Mouse (Mus musculus) kidney, postnatal 36 days (tissue): ENCODE results near the gene Gm20388.
A peak's percentile ranks its signal among the peaks of the same experiment; 100 is the strongest.

Experiments used
- DNase-seq, 2 experiments: peaks; one replicate each; pipeline ENCODE4 v3.0.0; 2021 to 2022; ENCODE audit warnings: mixed read lengths in 2 of 2

Gm20388 gene

DNA sequence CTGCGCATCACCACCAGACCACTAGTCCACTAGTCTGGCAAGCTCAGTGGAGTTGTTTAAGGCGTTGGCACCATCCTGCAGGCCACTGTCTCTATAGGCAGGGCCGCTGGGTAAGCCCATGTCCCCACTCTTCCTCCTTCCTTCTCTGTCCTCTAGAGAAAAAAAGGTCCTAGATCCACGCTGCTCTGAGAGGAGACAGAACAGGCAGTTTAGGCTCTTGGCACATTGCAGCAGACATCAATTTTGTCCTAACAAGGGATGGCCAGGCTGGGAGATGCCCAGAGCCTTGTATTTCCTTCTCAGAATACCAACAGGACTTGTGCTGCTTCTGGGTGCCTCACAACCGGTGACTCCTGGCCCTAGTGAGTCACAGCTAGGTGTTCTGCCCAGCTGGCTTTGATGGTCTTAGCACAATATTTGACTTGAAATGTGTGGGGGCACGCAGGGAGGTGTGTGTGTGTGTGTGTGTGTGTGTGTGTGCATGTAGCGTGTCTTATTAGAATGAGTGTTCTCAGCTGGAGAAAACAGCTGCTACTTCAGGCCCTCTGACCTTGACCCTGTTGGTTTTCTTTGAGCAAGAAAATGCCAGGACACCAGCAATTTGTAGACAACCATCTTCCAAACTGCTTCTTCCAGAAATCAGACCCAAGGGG, 1967.3 kb downstream of the Gm20388 start:
- no peak for DNase-seq

DNA sequence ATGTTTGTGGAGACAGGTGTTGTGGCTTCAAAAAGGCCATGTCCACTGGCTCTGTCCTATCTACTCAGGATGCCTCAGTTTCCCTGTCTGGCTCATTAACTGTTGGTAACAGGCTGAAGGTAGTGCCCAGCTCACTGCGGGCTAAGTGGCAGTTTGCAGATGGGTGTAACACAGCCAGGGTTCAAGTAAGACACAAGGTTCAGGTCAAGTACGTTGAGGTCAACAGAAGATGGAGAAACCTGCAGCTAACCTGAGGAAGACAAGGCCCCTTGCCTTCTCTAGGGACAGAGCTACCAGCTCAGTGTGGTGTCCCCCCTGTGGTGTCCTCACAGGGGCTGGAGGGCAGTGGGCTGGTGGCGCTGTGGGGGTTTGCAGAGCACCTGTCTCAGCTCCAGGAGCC, 1969.1 kb downstream of the Gm20388 start:
- no peak for DNase-seq

DNA sequence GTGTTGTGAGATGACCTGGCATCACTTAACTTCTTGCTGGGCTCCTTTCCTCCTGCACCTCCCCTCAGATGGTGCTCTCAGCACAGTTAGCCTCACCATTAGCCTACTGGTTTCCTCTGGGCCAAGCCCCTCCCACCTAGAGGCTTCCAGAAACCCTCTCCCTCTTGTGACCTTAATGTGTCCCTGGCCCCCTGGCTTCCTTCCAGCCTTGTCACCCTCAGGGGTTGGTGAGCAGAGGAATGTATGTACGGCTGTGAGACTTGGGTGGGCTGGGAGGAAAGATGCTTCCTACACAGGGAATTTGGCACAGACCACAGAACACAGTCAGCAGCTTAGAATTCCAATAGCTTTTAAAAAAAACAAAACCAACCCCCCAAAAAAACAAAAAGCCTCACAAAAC, 1970.2 kb downstream of the Gm20388 start:
- peak; percentile 27 to 40 for DNase-seq

DNA sequence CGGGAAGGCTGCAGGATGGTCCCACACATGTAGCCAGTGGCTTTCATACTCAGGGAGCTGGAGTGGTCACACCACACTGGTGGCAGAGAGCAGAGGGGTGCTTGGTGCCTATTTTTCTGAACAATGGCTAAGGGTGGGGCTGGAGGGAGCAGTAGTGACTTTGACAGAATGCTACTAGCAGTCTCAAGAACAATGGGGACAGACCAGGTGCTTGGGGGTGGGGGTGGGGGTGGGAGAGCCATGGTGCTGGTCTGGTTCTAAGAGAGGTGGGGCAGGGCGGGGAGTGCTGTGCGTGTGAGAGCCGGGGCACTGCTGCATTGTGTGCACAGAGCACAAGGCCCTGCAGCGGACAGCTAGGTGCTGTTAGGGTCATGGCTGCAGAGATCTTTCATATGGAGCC, 1971.3 kb downstream of the Gm20388 start:
- DNase-seq: no peak

DNA sequence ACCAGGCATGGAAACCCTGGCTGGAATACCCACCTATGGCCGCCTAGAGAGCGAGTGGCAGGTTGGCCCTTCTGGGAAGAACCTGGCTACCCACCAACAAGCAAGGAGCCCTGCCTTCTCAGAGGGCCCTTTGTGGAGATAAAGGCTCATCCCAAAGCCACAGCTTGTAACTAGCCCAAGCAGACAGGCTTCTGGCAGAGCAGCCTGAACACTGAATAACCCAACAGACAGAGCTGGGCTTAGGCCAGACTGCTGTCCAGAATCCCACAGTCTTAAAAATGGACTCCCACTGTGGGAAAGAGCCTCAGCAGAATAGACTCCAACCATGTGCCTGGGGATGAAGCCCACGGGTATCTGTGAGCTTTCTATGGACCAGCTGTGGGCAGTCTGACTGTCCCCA, 1973.5 kb downstream of the Gm20388 start:
- DNase-seq: no peak

DNA sequence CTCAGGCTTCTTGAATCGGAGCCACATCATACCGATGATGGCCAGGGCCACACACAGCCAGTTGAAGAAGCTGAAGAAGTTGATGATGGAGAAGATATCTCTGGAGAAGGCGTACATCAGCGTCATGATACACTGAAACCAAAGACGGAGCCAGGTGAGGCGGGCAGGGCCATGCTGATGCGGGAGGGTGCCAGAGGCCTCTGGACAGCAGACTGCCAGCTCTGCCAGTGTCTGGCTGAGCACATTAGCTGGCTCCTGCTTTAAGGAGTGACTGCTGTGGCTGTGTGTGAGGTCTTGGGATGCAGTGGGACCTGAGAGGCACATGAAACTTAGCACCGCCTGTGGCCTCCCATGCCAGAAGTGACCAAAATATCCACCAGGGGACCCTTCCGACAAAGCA, 1974.4 kb downstream of the Gm20388 start:
- DNase-seq: no peak

DNA sequence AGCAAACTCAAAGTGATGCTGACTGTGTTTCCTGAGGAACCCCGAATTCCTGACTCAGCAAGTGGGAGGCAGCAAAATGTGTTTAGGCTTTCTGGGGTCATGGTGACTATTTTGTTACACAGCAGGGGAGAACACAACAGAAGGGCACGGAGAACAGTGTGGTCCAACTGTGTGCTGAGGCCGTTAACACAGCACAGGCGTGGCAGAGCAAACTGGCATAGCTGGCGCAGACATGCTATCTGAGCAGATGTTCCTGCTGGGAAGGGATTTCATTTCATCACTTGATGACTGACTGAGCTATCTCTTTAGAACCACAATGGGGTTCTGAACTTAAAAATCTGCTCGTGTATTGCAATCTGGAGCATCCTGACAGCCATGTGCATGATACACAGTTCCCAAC, 1974.8 kb downstream of the Gm20388 start:
- no peak for DNase-seq

DNA sequence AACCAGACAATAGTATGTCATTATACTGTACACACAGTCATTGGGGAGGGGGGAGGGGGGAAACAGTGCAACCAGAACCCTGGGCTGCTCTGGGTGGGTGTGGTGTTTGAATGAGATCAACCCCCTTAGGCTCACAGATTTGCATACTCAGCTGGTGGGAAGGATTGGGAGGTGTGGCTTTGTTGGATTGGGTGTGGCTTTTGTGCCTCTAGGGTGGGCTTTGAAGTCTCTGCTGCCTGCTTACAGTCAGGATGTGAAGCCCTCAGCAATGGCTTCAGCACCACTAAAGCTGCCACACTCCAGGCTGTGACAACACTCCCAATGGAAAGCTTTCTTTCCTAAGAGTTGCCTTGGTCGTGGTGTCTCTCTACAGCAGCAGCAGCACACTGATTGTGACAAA, 1976.9 kb downstream of the Gm20388 start:
- DNase-seq: no peak

DNA sequence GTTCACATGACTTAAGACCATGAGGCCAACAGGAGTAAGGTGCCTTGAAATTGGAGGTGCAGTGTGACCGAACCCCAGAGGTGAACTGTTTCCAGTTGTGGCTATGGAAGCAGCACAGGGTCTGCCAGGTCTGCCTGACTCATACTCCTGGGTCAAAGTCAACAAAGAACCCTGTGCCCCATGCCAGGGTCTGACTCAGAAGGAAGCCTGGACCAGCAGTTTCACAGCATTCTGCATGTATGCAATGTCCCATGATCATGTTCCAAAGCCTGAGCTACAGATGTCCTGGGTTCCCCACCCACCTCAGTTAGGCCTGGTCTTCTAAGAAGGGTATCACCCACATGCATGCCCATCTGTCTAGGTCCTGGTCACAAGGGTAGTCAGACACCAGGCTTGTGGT, 1978.7 kb downstream of the Gm20388 start:
- no peak for DNase-seq

DNA sequence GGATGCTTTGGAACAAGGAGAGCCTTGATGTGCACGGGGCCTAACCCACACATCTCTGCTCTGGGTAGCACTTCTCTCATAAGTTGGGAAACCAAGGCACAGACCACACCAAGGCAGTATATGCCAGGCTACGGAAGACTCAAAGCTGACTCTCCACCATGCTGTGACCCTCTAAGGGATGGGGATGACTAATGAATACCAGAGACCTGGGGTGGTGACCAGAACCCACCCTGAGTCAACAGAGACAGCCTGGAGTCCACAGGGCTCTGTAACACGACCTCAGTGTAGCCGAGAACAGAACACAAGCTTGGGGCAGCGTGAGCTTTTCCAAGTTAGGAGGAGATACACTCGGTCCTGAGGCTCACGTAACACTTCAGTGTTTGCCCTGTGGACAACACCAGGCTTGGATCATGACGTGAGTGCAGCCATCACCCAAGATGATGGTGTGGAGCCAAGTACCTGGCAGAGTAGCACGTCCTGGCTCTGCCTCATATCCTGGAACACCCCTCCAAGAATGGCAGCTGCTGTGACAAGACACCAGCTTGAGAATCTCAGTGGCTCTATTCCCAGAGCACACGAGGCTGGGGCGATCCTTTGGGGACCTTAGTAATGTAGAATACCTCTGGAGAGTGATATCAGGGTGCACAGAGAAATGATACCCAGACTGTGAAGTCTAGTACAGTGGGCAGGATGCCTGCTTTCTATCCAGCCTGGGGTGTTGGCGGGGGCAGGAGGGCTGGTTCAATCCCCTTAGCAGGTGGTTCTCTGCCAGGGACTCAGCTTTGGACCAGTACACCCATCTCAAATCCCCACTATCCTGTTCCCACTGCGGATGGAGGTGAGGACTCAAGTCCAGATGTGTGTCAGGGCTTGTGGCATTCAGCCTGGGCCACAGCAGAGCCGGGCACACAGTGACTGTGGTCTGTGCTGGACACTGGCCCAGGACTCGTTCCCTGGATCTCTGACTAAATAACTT, 1979.5 kb downstream of the Gm20388 start:
- no peak for DNase-seq

DNA sequence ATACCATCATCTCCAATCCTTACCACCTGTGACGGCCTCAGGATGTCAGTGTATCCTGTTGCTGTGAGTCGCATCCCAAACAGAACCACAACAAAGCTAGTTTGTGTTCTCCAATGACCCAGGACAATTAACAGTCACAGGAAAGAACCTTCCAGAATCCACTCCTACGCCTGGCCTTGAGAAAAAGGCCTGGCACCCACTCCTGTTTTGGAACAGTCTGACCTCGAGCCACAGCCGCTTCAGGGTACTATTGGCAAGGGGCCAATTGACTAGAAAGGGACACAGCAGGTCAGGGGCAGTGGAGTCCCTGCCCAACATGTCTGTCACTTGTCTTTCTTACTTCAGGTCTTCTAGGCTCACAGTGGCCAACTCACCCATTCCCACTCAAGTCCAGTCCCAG, 1982.2 kb downstream of the Gm20388 start:
- no peak for DNase-seq

DNA sequence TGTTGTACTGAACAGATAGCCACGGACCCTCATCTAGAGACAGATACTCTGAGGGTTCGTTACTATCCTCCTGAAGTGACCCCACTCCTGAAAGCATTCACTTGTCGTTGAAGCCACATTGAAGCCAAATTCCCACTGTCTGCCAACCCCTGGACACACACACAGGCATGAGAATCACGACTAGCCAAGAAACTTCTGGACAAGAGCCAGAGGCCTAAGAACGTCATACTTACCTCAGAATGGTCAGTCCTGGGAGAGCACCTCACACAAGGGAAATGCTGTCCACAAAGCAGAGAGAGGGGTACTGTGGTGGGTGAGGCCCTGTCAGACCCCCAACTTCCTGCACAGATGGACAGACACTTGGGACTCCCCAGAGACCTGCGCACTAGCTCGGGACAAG, 1985.3 kb downstream of the Gm20388 start:
- peak in 1 of 2 experiments; percentile 28 for DNase-seq

DNA sequence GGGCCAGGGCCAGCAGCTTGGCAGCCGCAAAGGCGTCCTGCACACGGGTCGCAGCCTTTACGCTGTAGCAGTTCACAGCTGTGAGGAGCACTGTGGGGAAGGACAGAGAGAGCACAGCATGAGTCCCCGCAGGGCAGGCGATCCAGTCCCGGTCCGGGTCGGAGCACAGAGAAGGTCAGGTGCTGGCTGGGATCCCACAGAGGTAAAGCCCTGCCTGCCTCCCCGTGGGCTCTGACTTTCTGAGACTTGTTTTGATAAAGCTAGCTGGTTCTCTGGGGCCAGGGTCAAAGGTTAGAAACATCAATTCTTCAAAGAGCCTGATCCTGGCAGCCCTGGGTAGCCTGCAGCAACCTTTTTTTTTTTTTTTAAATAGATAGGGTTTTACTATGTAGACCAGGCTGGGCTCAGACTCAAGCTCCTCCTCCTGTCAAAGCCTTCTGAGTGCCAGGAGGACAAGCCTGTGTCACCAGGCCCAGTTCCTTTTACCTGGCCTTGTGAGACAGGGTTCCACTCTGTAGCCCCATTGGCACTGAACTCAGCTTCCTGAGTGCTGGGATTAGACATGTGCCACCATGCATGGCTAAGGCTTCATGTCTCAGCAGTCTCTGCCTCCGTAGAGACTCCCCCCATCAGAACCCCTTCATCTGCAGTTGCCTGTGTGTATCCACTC, 1986.0 kb downstream of the Gm20388 start:
- peak; percentile 51 to 53 for DNase-seq

DNA sequence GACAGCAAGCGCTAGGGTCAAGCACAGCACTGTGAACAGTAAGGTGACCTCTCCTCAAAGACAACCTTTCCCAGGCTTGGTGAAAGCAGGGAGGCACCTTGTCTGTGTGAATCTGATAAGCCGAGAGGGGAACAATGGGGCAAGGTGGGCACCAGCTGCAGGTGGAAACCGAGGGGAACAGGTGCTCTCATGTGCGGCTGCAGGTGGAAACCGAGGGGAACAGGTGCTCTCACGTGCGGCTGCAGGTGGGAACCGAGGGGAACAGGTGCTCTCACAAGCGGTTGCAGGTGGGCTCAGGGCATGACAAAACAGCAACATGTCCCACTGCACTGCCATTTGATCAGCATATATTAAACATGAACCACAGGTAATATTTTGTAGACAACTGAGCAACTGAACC, 1986.6 kb downstream of the Gm20388 start:
- DNase-seq: no peak

DNA sequence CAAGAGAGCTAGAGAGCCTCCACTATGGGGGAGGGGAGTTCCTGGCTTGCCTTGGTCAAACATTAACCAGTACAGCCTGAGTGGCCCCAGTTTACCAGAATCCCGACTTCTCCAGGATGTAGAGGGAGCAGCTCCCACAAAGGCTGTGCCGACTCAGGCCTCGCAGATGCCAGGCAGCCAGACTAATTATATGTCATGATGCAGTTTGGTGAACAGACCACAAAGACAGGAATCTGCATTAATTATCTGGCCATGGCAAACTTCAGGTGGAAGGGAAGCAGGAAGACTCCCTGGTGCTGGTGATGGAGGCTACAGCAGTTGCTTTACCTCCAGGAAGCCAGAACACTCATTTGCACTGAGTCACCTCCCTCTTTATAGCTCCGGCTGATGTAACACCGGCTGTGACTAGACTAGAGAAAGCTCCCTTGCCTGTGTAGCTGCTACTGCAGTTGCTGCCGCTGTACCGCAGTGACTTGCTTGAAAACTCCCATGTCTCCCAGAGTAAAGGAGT, 1987.3 kb downstream of the Gm20388 start:
- peak; percentile 69 to 72 for DNase-seq

DNA sequence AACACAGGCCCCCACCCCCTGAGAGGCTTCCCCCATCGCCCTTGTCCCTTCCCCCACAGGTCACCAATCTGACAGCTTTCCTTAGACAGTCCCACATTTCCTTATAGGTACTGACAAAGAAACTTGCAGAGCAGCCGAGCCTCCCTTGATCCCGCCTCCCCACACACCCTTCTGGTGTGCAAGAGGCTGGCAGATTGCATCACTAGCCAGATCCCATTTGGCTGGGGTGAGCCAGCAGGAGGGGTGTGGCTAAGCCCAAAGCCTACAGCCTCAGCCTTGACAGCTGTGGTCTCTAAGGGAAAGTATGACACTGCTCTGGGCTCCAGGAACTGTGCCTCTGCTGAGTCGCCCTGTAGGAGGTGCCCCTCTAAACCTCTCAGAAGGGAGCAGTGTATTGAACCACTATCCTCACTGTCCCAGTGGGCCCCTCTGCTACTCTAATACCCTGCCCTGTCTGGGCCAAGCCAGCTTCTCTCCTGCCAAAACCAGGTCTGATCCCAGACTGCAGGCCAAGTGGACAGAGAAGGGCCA, 1987.8 kb downstream of the Gm20388 start:
- DNase-seq: peak; percentile 51 to 63

DNA sequence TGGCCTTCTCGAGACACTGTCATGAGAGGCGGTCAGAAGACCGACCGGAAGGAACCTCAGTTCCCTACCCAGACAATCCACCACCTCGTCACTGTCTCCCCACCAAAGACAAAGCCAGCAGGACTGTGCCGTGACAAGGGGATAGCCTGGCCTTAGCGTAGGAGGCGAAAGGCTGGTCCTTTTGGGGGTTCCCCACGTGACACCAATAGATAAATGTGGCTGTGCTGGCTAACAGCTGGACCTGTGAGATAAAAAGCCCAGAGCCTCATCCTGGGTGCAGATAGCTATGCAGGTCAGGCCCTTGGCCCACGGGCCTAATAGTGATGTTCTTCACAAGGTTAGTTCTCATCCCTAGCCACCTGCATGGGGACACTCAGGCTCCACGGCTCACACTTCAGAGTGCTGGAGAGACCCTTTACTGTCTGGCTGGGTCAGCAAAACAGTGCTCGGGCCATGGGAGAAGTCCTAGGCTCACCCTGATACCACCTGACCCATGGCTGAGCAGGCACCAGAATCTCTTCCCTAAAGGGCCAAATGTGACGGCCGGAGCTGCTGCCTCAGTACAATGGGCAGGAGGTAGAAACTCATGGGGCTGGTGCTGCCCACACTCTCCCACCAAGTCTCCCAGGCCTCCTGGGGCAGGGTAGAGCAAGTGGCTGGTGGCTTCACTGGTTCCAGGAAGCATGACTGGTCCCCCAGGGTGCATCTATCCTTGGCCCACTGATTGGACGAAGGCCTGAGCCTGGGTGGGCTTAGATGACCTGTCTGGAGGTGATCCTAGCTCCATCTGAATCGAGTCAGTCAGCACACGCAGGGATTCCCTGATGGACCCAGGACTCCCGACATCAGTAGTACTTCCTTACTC, 1988.8 kb downstream of the Gm20388 start:
- DNase-seq: no peak

DNA sequence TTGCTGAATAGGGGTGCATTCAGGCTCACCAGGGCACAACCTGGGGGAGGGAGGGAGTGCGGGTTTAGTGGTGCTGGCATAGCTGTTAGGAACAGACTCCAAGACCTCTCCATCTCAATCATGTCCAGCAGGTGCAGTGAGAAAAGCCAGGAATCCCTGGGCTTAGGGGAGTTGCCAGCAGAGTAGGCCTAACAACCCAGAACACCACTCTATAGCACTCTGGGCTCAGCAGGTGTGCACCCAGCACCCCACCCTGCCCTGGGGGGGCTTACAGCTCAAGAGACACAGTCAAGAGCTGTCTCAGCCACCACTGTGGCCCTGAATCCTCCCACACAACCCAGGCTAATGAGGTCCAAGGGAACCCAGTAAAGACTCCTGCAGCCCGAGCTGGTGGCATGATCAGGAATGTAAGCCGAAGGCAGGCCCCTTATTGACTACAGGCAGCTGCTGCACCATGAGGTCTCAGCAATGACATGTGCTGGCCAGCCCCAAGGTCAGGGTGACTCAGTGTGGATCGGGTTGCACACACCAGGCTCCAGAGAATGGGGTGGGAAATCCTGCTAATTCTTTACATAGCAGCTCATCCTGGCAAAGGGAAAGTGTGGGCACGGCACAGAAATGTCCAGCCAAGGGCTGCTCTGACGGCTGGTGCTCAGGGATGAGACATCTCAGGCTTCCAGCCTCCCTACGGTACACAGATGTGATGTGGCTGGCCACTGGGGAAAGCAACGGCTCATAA, 1991.0 kb downstream of the Gm20388 start:
- DNase-seq: no peak

DNA sequence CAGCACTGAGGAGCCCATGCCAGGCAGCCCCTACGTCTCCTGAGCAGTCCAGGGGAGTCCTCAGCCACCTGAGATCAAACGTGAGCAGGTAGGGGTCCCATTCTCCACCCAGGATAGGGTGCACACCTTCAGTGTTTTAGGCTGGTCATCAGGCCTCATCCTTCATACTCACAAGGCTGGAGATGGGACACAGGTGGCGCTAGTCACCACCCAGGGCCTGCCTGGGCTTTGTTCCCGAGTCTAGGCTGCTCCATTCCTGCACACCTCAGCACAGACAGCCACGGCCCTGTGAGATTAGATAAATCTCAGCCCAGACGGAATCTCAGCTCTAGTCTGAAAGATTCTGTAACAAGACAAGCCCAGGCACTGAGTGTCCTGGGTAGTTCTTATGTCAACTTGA, 1993.3 kb downstream of the Gm20388 start:
- no peak for DNase-seq

DNA sequence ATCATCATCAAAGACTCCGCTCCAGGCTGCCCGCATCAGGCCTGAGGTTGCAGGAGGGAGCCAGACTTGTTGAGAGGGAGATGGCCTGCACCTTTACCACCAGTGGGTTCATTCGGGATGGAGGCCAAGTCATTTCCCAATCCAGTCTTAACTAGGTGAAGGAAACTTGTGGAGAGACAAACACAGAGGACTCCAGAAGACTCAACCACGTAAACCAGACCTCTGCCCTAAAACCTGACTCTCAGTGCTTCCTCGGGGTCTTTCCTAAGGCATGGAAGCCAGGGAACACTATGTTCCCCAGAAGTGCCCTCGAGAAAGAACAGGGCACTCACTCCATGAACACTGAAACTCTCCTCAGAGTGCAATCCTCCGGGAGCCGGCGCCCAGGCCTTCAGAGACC, 1994.4 kb downstream of the Gm20388 start:
- no peak for DNase-seq

DNA sequence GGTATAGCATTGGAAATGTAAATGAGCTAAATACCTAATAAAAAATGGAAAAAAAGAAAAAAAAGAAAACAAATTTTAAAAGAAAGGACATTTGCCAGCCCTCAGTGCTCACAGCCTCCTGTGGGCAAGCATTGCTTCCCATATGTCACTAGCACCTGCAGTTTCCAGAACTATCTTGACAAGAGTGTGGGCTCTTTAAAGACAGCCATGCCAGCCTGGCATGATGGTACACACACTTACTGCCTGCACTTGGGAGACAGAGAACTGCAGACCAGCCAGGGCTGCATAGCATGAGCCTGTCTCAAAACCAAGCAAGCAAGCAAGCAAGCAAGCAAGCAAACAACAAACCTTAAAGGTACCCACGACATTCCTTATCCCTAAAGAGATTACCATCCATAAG, 1994.8 kb downstream of the Gm20388 start:
- DNase-seq: no peak
